Mouse (Mus musculus) hindbrain, embryonic 10.5 days (tissue): ENCODE results near the gene Pkd1l3. TPM values are rescaled to one million over a fixed set of nuclear protein-coding genes. Genes with fewer than 3 reads are reported as not detected.

Experiments
- DNase-seq: peaks from one replicate; pipeline ENCODE4 v3.0.0-alpha.2; 2017; ENCODE audit warnings: low spot score
- H3K27ac ChIP-seq: fragments of 300-500 bp; sonication (generic); 2 replicates; pipeline ENCODE4 v1.5.1; 2016; ENCODE audit warnings: mild to moderate bottlenecking, moderate library complexity
- H3K27me3 ChIP-seq: fragments of 300-500 bp; sonication (generic); 2 replicates; pipeline ENCODE4 v1.6.1; 2016; ENCODE audit warnings: mild to moderate bottlenecking; ENCODE audit not compliant: poor library complexity, insufficient read depth, severe bottlenecking
- H3K36me3 ChIP-seq: fragments of 300-500 bp; sonication (generic); 2 replicates; pipeline ENCODE4 v1.6.1; 2016; ENCODE audit warnings: mild to moderate bottlenecking, moderate library complexity
- H3K4me1 ChIP-seq: fragments of 300-500 bp; sonication (generic); replicated peaks from 2 replicates; pipeline ENCODE4 v1.6.1; 2016; ENCODE audit warnings: mild to moderate bottlenecking
- H3K4me3 ChIP-seq: fragments of 300-500 bp; sonication (generic); 2 replicates; pipeline ENCODE4 v1.5.1; 2016; ENCODE audit warnings: mild to moderate bottlenecking, moderate library complexity
- H3K9me3 ChIP-seq: fragments of 300-500 bp; sonication (generic); 2 replicates; pipeline ENCODE4 v1.6.1; 2016; ENCODE audit warnings: mild to moderate bottlenecking, moderate library complexity
- WGBS: fragments of 180-500 bp; shearing (Covaris S2); methylation state at CpG from one replicate; pipeline ENCODE4 v1.1.7; 2016; 5-methylcytosine and 5-hydroxymethylcytosine counted together
- polyA plus RNA-seq: library from polyadenylated mRNA; unstranded; fragments of >200 nt; fragmentation: Nextera tagmentation; extraction: Ambion mirVana; gene quantifications from 2 replicates; pipeline ENCODE4 v1.2.1, GENCODE M21; 2016

The Pkd1l3 gene
- polyA plus RNA-seq, 1 experiment from 2014 or later, result 0.21 TPM

- no peak for DNase-seq
- H3K27ac ChIP-seq, result no peak overlapping the region
- peaks cover 11% of the 10 kb centered on the region for H3K4me1 ChIP-seq
- WGBS, result 100% methylated on average over 1 of the region's 1 CpGs
- H3K9me3 ChIP-seq, result no peaks in the 10 kb centered on the region
- no peaks in the 10 kb centered on the region for H3K27me3 ChIP-seq
- H3K36me3 ChIP-seq, result peaks cover 100% of the 10 kb centered on the region
- no peak overlapping the region for H3K4me3 ChIP-seq
Measured at GRCm38 (mm10) chr8:109712521-109712920, 98.2 kb downstream of the Pkd1l3 start.

GRCm38 (mm10) chr8:109714961-109715360 lies 100.6 kb downstream of the Pkd1l3 start:
- 95% methylated on average over 5 of the region's 5 CpGs for WGBS
- no peak for DNase-seq
- peaks cover 100% of the 10 kb centered on the region for H3K36me3 ChIP-seq
- no peaks in the 10 kb centered on the region for H3K9me3 ChIP-seq
- no peaks in the 10 kb centered on the region for H3K4me1 ChIP-seq
- no peak overlapping the region for H3K27ac ChIP-seq
- no peak overlapping the region for H3K4me3 ChIP-seq
- no peaks in the 10 kb centered on the region for H3K27me3 ChIP-seq

Other genes with a start within 250 kb of the Pkd1l3 start
- gene Pmfbp1, start 120.5 kb upstream of the Pkd1l3 start, polyA plus RNA-seq, result 1.2 and 1.5 TPM in 2 replicates
- gene Dhx38, start 48.7 kb upstream of the Pkd1l3 start, polyA plus RNA-seq, result 28.0 and 34.7 TPM in 2 replicates
- 29.0 and 30.5 TPM in 2 replicates for gene Txnl4b, start 48.6 kb upstream of the Pkd1l3 start, polyA plus RNA-seq
- 0.93 and 1.2 TPM in 2 replicates for gene Hp, start 35.3 kb upstream of the Pkd1l3 start, polyA plus RNA-seq
- gene Dhodh, start 5.8 kb upstream of the Pkd1l3 start, polyA plus RNA-seq, result 47.6 and 50.6 TPM in 2 replicates
- 138 and 156 TPM in 2 replicates for gene Ist1, start 78.7 kb downstream of the Pkd1l3 start, polyA plus RNA-seq
- gene Zfp821, start 91.0 kb downstream of the Pkd1l3 start, polyA plus RNA-seq, result 39.3 and 50.3 TPM in 2 replicates
- 6.2 and 7.4 TPM in 2 replicates for gene Atxn1l, start 123.2 kb downstream of the Pkd1l3 start, polyA plus RNA-seq
- gene Ap1g1, start 164.0 kb downstream of the Pkd1l3 start, polyA plus RNA-seq, result 44.8 and 45.3 TPM in 2 replicates